Mouse (Mus musculus): ENCODE results near the gene Ankrd16. TPM values are rescaled to one million over a fixed set of nuclear protein-coding genes. Genes with fewer than 3 reads are reported as not detected.

Ankrd16 gene
- 40.2 TPM for polyA plus RNA-seq (2015; fragmentation: Illumina TruSeq; extraction: RNeasy Lipid Tissue Mini Kit (QIAGEN cat#74804); ENCODE audit: low read depth, low replicate concordance)

GRCm38 (mm10) chr2:11777091-11778068 lies at the start of gene Ankrd16, which contains the start of gene Fbh1:
Gene Ankrd16, plus strand, starts transcription at chr2:11777876.
Gene Fbh1, minus strand, starts transcription at chr2:11777582.

Other genes with a start within 250 kb of the Ankrd16 start
- gene Pfkfb3, start 223.8 kb upstream of the Ankrd16 start, polyA plus RNA-seq (2015; fragmentation: Illumina TruSeq; extraction: RNeasy Lipid Tissue Mini Kit (QIAGEN cat#74804); ENCODE audit: low read depth, low replicate concordance): 26.8 TPM
- gene Rbm17, start 173.7 kb upstream of the Ankrd16 start, polyA plus RNA-seq (2015; fragmentation: Illumina TruSeq; extraction: RNeasy Lipid Tissue Mini Kit (QIAGEN cat#74804); ENCODE audit: low read depth, low replicate concordance): 89.6 TPM
- gene Gm17490, start 151.6 kb upstream of the Ankrd16 start, polyA plus RNA-seq (2015; fragmentation: Illumina TruSeq; extraction: RNeasy Lipid Tissue Mini Kit (QIAGEN cat#74804); ENCODE audit: low read depth, low replicate concordance): not detected
- gene Il2ra, start 135.1 kb upstream of the Ankrd16 start, polyA plus RNA-seq (2015; fragmentation: Illumina TruSeq; extraction: RNeasy Lipid Tissue Mini Kit (QIAGEN cat#74804); ENCODE audit: low read depth, low replicate concordance): 0.09 TPM
- 11.9 TPM for gene Il15ra, start 72.6 kb upstream of the Ankrd16 start, polyA plus RNA-seq (2015; fragmentation: Illumina TruSeq; extraction: RNeasy Lipid Tissue Mini Kit (QIAGEN cat#74804); ENCODE audit: low read depth, low replicate concordance)
- 66.8 TPM for gene Fbh1, start 294 bp upstream of the Ankrd16 start, polyA plus RNA-seq (2015; fragmentation: Illumina TruSeq; extraction: RNeasy Lipid Tissue Mini Kit (QIAGEN cat#74804); ENCODE audit: low read depth, low replicate concordance)

All from brain, adult 10 weeks (tissue).